Mouse (Mus musculus) MEL (cell line): Measurements from ENCODE around the gene Mrln.

Experiments used
- CTCF ChIP-seq, 3 experiments: IDR thresholded peaks in 2 of 3; conservative IDR thresholded peaks in 1 of 3; 2 replicates each; pipeline ENCODE4 v1.5.1; 2011 to 2012; ENCODE audit warnings: low read length in 3 of 3, low read depth in 2 of 3, mild to moderate bottlenecking in 2 of 3, improper control_type of control experiment in 1 of 3, inconsistent platforms in 1 of 3, mixed read lengths in 1 of 3, moderate library complexity in 1 of 3; ENCODE audit not compliant: control insufficient read depth in 1 of 3, insufficient read depth in 1 of 3, poor library complexity in 1 of 3, severe bottlenecking in 1 of 3
- E2F4 ChIP-seq: IDR thresholded peaks from 2 replicates; pipeline ENCODE4 v1.6.1; 2011; ENCODE audit warnings: low read depth, low read length, improper control_type of control experiment, borderline replicate concordance
- EP300 ChIP-seq, 2 experiments: IDR thresholded peaks; 2 replicates each; pipeline ENCODE4 v1.6.1; 2011; ENCODE audit warnings: improper control_type of control experiment in 2 of 2, low read length in 2 of 2, low read depth in 1 of 2, mild to moderate bottlenecking in 1 of 2
- HCFC1 ChIP-seq: IDR thresholded peaks from 2 replicates; pipeline ENCODE4 v1.6.1; 2012; ENCODE audit warnings: low read depth, mild to moderate bottlenecking, inconsistent platforms, low read length, improper control_type of control experiment, moderate library complexity
- MAFK ChIP-seq: IDR thresholded peaks from 2 replicates; pipeline ENCODE4 v1.6.1; 2011; ENCODE audit warnings: low read depth, mild to moderate bottlenecking, low read length, improper control_type of control experiment, borderline replicate concordance
- MAZ ChIP-seq: IDR thresholded peaks from 2 replicates; pipeline ENCODE4 v1.6.1; 2012; ENCODE audit warnings: low read depth, mild to moderate bottlenecking, inconsistent platforms, low read length, improper control_type of control experiment
- POLR2A ChIP-seq, 2 experiments: IDR thresholded peaks; 2 replicates each; pipeline ENCODE4 v1.6.1; 2011 to 2012; ENCODE audit warnings: low read length in 2 of 2, mild to moderate bottlenecking in 2 of 2, control low read depth in 1 of 2, improper control_type of control experiment in 1 of 2, low read depth in 1 of 2, moderate library complexity in 1 of 2; ENCODE audit not compliant: control insufficient read depth in 1 of 2, insufficient read depth in 1 of 2, poor library complexity in 1 of 2
- RCOR1 ChIP-seq: IDR thresholded peaks from 2 replicates; pipeline ENCODE4 v1.6.1; 2012; ENCODE audit warnings: low read depth, mild to moderate bottlenecking, inconsistent platforms, low read length, improper control_type of control experiment
- TAL1 ChIP-seq: IDR thresholded peaks from 2 replicates; pipeline ENCODE4 v1.6.1; 2012; ENCODE audit warnings: mild to moderate bottlenecking, inconsistent platforms, low read length, moderate library complexity, mixed read lengths
- USF1 ChIP-seq: IDR thresholded peaks from 2 replicates; pipeline ENCODE4 v1.6.1; 2014; ENCODE audit warnings: low read depth, mild to moderate bottlenecking, inconsistent platforms, low read length, improper control_type of control experiment, moderate library complexity
- USF2 ChIP-seq, 2 experiments: IDR thresholded peaks; 2 replicates each; pipeline ENCODE4 v1.6.1; 2011 to 2012; ENCODE audit warnings: improper control_type of control experiment in 2 of 2, low read length in 2 of 2, borderline replicate concordance in 1 of 2, inconsistent platforms in 1 of 2, low read depth in 1 of 2, mild to moderate bottlenecking in 1 of 2; ENCODE audit not compliant: insufficient read depth in 1 of 2
- ZKSCAN1 ChIP-seq: IDR thresholded peaks from 2 replicates; pipeline ENCODE4 v1.6.1; 2012; ENCODE audit warnings: low read depth, mild to moderate bottlenecking, inconsistent platforms, low read length, improper control_type of control experiment, moderate library complexity
- ZNF384 ChIP-seq: IDR thresholded peaks from 2 replicates; pipeline ENCODE4 v1.6.1; 2012; ENCODE audit warnings: low read depth, mild to moderate bottlenecking, inconsistent platforms, low read length, improper control_type of control experiment

DNA sequence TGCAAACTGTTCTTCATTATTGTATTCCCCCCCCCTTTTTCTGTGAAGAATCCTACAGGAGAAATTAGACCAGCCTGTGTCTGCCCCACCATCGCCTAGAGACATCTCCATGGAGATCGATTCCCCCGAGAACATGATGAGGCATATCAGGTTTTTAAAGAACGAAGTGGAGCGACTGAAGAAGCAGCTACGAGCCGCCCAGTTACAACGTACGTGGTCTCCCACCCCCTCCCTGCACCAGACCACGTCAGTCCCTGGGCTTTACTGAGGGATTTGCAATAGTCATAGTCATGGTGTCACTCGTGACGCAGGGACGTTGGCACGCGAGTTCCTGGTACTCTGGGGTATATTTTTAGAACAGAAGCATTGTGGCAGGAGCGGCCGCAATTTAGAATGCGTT lies 35.4 kb upstream of the Mrln start:
- TF ChIP-seq EP300 (IDR thresholded peaks at IDR 0.05; ENCODE audit: low read depth in 1 of 2, low read length in 2 of 2): no peak
- no peak for TF ChIP-seq CTCF (IDR thresholded peaks at IDR 0.05 in 2 of 3, conservative IDR thresholded peaks at IDR 0.05 in 1 of 3; ENCODE audit: control insufficient read depth in 1 of 3, insufficient read depth in 1 of 3, low read depth in 2 of 3, low read length in 3 of 3, poor library complexity in 1 of 3, severe bottlenecking in 1 of 3)
- no peak for TF ChIP-seq ZKSCAN1
- no peak for TF ChIP-seq USF1
- no peak for TF ChIP-seq HCFC1
- TF ChIP-seq POLR2A (IDR thresholded peaks at IDR 0.05; ENCODE audit: control insufficient read depth in 1 of 2, insufficient read depth in 1 of 2, low read depth in 1 of 2, low read length in 2 of 2, poor library complexity in 1 of 2): no peak
- TF ChIP-seq TAL1: no peak
- no peak for TF ChIP-seq RCOR1
- no peak for TF ChIP-seq MAZ
- no peak for TF ChIP-seq MAFK
- TF ChIP-seq ZNF384: no peak
- TF ChIP-seq E2F4: no peak
- no peak for TF ChIP-seq USF2 (IDR thresholded peaks at IDR 0.05; ENCODE audit: borderline replicate concordance in 1 of 2, insufficient read depth in 1 of 2, low read depth in 1 of 2, low read length in 2 of 2)
